Mouse (Mus musculus) olfactory bulb, adult 2 months (tissue): ENCODE results near the gene Tldc1. TPM values are rescaled to one million over a fixed set of nuclear protein-coding genes. Genes with fewer than 3 reads are reported as not detected.

ENCODE experiments used
- H3K27ac ChIP-seq: fragments of 200-500 bp; 2 replicates; pipeline ENCODE4 v1.5.1; 2012; ENCODE audit warnings: low read depth, low read length; ENCODE audit not compliant: insufficient read depth
- H3K4me1 ChIP-seq: fragments of 200-500 bp; 2 replicates; pipeline ENCODE4 v1.6.1; 2012; ENCODE audit warnings: low read length; ENCODE audit not compliant: control insufficient read depth, insufficient read depth
- H3K4me3 ChIP-seq: fragments of 200-500 bp; 2 replicates; pipeline ENCODE4 v1.5.1; 2012; ENCODE audit warnings: mild to moderate bottlenecking, low read depth, low read length, moderate library complexity; ENCODE audit not compliant: insufficient read depth
- CTCF ChIP-seq: fragments of 200-500 bp; IDR thresholded peaks from 2 replicates; pipeline ENCODE4 v1.5.1; 2012; ENCODE audit warnings: low read depth, mild to moderate bottlenecking, low read length, moderate library complexity; ENCODE audit not compliant: insufficient read depth
- POLR2A ChIP-seq: fragments of 200-500 bp; IDR thresholded peaks from 2 replicates; pipeline ENCODE4 v1.6.1; 2012; ENCODE audit warnings: mild to moderate bottlenecking, low read depth, low read length, moderate library complexity; ENCODE audit not compliant: insufficient read depth
- WGBS: fragments of 180-500 bp; shearing (Covaris S2); methylation state at CpG from one replicate; pipeline ENCODE4 v1.1.7; 2018; 5-methylcytosine and 5-hydroxymethylcytosine counted together
- polyA plus RNA-seq: library from polyadenylated mRNA; stranded (reverse); fragments of >200 nt; gene quantifications from 2 replicates; pipeline ENCODE4 v1.2.4, GENCODE M21; 2012; ENCODE audit warnings: low replicate concordance; ENCODE audit not compliant: missing spikeins, insufficient read depth, insufficient read length

Tldc1 gene
- polyA plus RNA-seq, 1 experiment, result not detected

DNA sequence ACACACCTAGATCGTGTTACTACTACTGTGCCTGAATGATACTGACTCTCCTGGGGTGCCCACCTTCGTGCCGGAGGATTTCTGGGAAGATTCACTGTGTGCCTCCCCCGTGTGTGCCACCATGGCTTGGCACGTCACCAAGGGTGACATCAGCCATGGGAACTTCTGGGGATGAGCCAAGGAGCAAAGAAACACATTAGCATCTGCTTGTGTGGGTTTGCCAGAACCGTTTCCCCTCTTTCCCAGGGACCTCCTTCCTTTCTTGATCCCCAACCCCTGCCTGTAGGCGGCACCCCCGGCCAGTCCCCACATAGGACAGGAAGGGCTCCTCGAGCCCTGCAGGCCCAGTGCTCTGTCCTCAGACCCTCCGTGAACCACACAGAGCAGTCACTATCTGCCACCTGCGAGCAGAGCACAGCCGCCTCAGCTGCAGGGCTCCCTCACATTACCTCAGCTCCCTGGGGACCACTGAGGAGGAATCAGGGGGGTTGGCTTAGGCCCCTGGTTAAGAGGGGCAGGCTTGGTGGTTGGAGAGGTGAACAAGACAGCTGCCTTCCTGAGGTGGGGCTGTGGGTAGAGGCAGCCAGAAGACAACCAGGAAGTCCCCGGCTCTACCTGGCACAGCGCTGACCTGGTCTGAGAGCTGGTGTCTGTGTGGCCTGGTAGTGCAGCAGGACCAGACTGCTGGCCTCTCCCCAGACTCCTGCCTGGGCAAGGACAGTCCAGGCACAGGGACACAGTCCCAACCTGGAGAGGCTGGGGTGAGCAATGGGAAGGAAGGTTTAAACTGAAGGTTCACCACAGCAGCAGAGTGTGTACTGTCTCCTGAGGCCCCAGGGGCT lies 28.4 kb upstream of the Tldc1 start:
- no peak overlapping the region for H3K4me3 ChIP-seq
- TF ChIP-seq POLR2A, result no peak
- no peak for TF ChIP-seq CTCF
- peaks cover 50% of the 10 kb centered on the region for H3K4me1 ChIP-seq
- H3K27ac ChIP-seq, result peak overlapping the region; percentile 45
- 25% methylated on average over 14 of the region's 14 CpGs for WGBS

DNA sequence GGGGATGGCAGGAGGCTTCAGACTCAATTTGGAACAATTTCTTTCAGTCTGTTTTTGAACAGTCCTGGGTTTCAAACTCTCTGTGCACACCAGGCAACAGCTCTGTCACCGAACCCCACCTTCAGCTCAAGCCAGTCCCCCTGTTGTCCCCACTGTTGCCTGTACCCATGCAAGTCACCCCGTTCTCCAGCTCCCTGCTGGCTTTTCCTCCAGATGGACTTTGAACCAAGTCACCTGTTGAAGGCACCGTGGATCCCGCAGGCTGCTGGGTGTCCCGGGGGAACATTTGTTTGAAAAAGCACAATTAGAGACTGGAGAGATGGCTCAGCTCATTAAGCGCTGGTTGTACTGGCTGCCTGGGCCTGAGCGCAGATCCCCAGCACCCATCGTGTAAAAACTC lies 27.1 kb upstream of the Tldc1 start:
- H3K4me1 ChIP-seq, result peaks cover 51% of the 10 kb centered on the region
- H3K4me3 ChIP-seq, result no peak overlapping the region
- no peak overlapping the region for H3K27ac ChIP-seq
- TF ChIP-seq CTCF, result no peak
- TF ChIP-seq POLR2A, result no peak
- 71% methylated on average over 8 of the region's 8 CpGs for WGBS

DNA sequence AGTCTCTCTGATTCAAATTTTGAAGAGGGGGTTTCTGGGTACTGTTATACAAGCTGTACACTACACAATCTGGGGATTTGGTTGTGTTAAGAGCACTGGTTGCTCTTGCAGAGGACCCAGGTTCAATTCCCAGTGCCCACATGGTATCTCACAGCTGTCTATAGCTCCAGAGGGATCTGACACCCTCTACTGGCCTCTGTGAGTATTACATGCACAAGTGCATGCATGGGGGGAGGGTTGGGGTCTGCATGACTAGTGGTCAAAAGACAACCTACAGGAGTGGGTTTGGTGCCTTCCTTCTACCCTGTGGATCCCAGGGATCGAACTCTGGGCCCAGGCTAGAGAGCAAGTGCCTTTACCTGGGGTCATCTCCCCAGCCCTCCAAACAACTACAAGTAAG lies 24.4 kb upstream of the Tldc1 start:
- no peak overlapping the region for H3K27ac ChIP-seq
- TF ChIP-seq POLR2A (no peak), CTCF (peak; percentile 21; the same call in 1 of the 2 replicates)
- 93% methylated on average over 1 of the region's 1 CpGs for WGBS
- peaks cover 58% of the 10 kb centered on the region for H3K4me1 ChIP-seq
- no peak overlapping the region for H3K4me3 ChIP-seq

DNA sequence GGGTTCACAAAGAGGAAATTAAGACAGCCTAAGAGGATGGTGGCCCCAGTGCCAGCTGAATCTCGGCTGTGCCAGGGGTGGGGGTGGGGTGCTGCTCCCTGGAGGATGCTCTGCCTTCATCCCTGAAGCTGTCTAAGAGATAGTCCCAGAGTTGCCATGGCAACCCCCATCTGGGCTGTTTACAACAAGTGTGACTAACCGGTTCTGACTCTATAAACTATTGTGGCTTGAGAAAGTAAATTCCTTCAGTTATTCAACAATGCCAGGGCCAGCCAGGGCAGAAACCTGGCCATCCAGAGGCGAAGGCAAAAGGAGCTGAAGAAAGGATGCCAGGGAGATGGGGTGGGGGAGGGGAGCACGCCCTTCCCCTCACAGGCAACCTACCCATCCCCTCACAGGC lies 23.0 kb upstream of the Tldc1 start:
- peak overlapping the region; percentile 90 for H3K27ac ChIP-seq
- WGBS, result 11% methylated on average over 4 of the region's 4 CpGs
- no peak overlapping the region for H3K4me3 ChIP-seq
- TF ChIP-seq CTCF (no peak), POLR2A (no peak)
- H3K4me1 ChIP-seq, result peaks cover 48% of the 10 kb centered on the region

DNA sequence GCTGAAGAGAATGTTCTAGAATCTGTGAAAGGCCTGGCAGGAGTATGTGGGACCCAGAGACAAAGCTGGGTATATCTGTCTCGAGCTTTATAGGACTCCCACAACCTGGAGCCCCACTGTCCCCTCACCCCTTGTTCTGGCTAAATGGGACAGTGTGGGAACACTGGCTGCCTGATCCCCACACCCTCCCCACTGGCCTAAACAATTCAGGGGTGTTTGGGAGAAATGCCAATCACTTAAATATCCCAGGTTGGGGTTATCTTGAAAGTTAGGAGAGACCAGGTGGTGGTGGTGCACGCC lies 20.7 kb upstream of the Tldc1 start:
- TF ChIP-seq POLR2A, result no peak
- no peak for TF ChIP-seq CTCF
- H3K4me3 ChIP-seq, result no peak overlapping the region

DNA sequence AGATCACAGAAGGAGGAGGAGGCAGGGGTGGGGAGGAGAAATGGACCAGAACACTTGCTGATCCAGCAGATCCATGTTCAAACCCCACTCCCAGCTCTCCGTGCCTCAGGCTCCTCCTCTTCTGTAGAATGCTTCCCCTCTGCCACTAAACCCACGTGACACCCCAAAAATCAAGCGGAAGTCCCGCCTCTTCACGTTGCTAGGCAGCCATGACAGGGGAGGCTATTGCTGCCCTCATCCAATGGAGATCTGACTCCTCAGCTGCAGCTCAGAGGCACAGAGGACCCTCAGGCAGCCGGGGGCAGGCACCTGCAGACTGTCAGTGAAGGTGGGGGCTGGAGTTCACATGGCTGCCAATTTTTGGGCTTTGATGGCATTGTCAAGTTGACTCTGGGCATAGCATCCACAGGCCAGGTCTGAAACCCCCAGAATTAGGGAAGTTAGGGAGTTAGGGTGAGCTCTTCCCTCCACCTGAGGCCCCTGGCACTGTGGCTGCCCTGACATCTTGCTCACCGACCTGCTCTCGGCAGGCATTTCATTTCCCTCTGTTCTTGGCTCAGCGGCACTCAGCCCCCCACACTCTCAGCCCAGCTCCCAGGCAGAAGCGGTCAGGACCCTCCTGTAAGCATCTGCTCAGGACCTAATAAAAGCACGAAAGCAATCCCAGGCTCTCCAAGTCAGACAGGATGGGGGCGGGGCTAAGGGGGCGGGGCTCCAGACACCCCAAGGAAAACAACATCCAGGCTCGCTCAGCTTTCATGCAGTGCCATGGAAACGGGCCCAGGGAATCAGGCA lies 20.2 kb upstream of the Tldc1 start:
- WGBS, result 10% methylated on average over 15 of the region's 15 CpGs
- H3K27ac ChIP-seq, result peak overlapping the region; percentile 97
- H3K4me1 ChIP-seq, result peaks cover 43% of the 10 kb centered on the region
- TF ChIP-seq CTCF (no peak; the same call in 1 of the 2 replicates), POLR2A (no peak)
- peak overlapping the region; percentile 4; the same call in 1 of the 2 replicates for H3K4me3 ChIP-seq

More for the DNA sequence above, 20.7 kb upstream of the Tldc1 start:
- Histone ChIP-seq H3K27ac (peak overlapping the region; percentile 82), H3K4me1 (peaks cover 43% of the 10 kb centered on the region)
- WGBS, result 51% methylated on average over 2 of the region's 2 CpGs

DNA sequence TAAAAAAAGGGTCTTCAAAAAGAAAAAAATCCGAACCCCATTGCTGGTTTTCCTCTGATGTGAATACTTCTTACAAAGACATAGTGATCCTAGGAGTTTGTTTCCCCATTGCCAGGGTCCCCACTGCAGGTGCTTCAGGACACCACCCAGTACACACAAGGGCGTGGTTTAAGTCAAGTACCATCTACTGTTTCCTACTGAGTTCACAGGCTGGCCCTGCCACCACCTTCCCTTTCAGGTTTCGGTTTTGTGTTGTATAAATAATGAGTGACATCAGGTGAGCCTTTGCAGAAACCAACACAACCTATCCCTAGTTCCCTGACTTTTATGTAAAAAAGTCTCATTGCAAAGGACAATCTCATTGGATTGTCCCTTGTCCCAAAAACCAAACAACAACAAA lies 17.4 kb upstream of the Tldc1 start:
- H3K4me3 ChIP-seq, result no peak overlapping the region

DNA sequence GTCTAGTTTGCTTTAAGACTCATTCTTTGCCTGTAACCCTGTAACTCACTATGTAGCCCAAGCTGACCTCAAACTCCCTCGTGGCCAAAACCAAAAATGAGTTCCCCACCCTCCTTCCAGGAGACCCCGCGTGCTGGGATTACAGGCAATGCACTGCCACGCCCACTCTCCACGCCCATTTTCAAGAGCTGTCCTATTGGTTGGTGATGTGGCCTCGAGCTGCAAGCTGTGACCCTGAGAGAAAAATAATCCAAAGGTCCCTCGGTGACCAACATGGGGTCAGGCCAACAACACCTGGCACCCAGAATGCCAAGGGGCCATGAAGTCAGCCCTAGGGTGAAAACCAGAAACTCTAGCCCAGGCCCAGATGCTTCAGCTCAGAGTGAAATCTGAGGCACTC lies 16.5 kb upstream of the Tldc1 start:
- TF ChIP-seq POLR2A (no peak), CTCF (no peak)
- Histone ChIP-seq H3K4me1 (peaks cover 26% of the 10 kb centered on the region), H3K4me3 (no peak overlapping the region), H3K27ac (no peak overlapping the region)
- 66% methylated on average over 7 of the region's 7 CpGs for WGBS

More for the DNA sequence above, 17.4 kb upstream of the Tldc1 start:
- 97% methylated on average over 3 of the region's 3 CpGs for WGBS
- peaks cover 34% of the 10 kb centered on the region for H3K4me1 ChIP-seq
- TF ChIP-seq POLR2A, result no peak
- no peak for TF ChIP-seq CTCF
- no peak overlapping the region for H3K27ac ChIP-seq

DNA sequence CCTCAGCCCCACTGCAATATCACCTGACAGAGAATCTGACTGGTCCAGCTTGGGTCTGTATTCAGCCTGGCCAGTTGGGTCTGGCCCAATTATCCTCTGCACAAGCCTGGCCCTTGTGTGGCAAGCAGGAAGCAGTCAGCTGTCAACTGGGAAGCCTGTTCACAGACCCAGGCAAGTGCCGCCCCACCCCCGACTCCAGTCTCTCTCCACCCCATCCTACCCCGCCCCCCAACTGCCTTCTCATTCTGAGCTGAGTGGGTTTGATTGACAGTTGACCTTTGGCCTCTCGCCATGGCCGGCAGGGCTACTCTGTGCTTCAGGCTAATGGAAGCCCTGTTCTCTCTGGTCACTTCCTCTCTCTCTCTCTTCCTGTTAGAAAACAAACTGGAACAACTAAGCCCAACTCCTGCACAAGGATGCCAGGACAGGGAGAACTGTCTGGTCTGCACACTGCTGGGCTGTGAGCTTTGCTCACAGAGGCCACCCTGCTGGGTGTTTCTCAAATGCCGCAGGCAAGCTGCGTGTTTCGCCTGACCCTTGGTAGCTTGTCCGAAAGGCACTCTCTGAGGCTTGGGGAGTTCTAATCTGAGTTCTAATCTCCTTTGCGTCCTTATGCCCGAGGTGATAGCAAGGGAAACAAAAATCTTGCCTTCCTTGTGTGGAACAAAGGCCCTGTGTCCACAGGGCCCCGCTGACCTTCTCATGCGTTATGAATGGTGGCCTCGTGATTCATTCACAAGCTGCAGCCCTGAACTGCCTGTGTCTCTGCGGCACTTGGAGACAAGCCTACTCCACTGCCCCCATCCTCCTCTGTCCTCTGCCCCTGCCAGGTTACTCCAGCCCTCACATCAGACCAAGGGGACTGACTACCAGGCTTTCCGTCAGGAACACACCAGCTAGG lies 13.8 kb upstream of the Tldc1 start:
- H3K4me1 ChIP-seq, result peaks cover 6% of the 10 kb centered on the region; the same call in 1 of the 2 replicates
- H3K27ac ChIP-seq, result peak overlapping the region; percentile 54
- no peak for TF ChIP-seq CTCF
- no peak for TF ChIP-seq POLR2A
- WGBS, result 44% methylated on average over 16 of the region's 16 CpGs
- H3K4me3 ChIP-seq, result no peak overlapping the region
